ENCODE assay signal across 13 mouse cellular contexts in genomic region chr10:61605381-61605780, GRCm38 (mm10). TPM values are rescaled to one million over a fixed set of nuclear protein-coding genes. Genes with fewer than 3 reads are reported as not detected.
DNase-seq lines count a peak whose midpoint lies in the region; ATAC-seq and TF ChIP-seq lines count a peak whose summit lies in the region.
"Not testable (repeated sequence)": the region's sequence is repeated elsewhere in the genome, so short reads cannot be mapped to it uniquely, and the experiment has no call there.
"Had no signal": no experiment of that assay in that cellular context is flagged by ENCODE, and none has a peak within 500 bp of the region (broad histone marks: within the 10 kb centered on the region; RNA-seq: fewer than 3 reads in every experiment).

No protein-coding gene starts in this region.

- H3K36me3 ChIP-seq in intestine, embryonic 16.5 days (ENCODE audit: control insufficient read depth, insufficient read depth, low read length); liver, adult 2 months (ENCODE audit: control insufficient read depth, insufficient read depth, low read length); midbrain, embryonic 11.5 days (ENCODE audit: control insufficient read depth, insufficient read depth, low read length): not testable (repeated sequence)

- peak; percentile 14; the same call in 1 of the 2 replicates for ATAC-seq in intestine, embryonic 16.5 days
- ATAC-seq in midbrain, embryonic 11.5 days (ENCODE audit: low FRiP score), result not testable (repeated sequence)

- DNase-seq in ES-CJ7 (ENCODE audit: low read depth, low spot score) (peak; percentile 35), NIH3T3 (ENCODE audit: low read depth) (peak; percentile 26), R1 (ENCODE audit: low read depth, low spot score) (peak; percentile 37), ZHBTc4 (ENCODE audit: low read depth, low spot score) (peak; percentile 57)
- DNase-seq in liver, adult 2 months (ENCODE audit: extremely low read depth, low read depth, low spot score), result peak; percentile 60
- DNase-seq in midbrain, embryonic 11.5 days (ENCODE audit: low spot score, missing footprints), result peak; percentile 64

- not testable (repeated sequence) for H3K27ac ChIP-seq in intestine, embryonic 16.5 days (ENCODE audit: low read length); liver, adult 2 months (replicated peaks; ENCODE audit: insufficient read depth, low read depth, low read length); midbrain, embryonic 11.5 days (ENCODE audit: low read depth, low read length)

- WGBS in intestine, embryonic 16.5 days, result 66% methylated on average over 11 of the region's 11 CpGs
- 39% methylated on average over 11 of the region's 11 CpGs for WGBS in liver, adult 2 months
- 72% methylated on average over 11 of the region's 11 CpGs for WGBS in midbrain, embryonic 11.5 days

- TF ChIP-seq POLR2A in liver, adult 2 months (IDR thresholded peaks at IDR 0.05; ENCODE audit: extremely low read depth, insufficient read depth, low read length), result not testable (repeated sequence)

- not testable (repeated sequence) for H3K4me1 ChIP-seq in intestine, embryonic 16.5 days (ENCODE audit: control insufficient read depth, insufficient read depth, low read length); liver, adult 2 months (ENCODE audit: control insufficient read depth, insufficient read depth, low read length); midbrain, embryonic 11.5 days (ENCODE audit: control insufficient read depth, insufficient read depth, low read length)

- not testable (repeated sequence) for H3K79me2 ChIP-seq in liver, adult 2 months (ENCODE audit: control insufficient read depth, insufficient read depth, low read length)

- not testable (repeated sequence) for H3K9me3 ChIP-seq in intestine, embryonic 16.5 days (ENCODE audit: control insufficient read depth, low read length); midbrain, embryonic 11.5 days (ENCODE audit: control insufficient read depth, low read length)

- not testable (repeated sequence) for H3K27me3 ChIP-seq in intestine, embryonic 16.5 days (replicated peaks; ENCODE audit: control insufficient read depth, insufficient read depth, low read length); liver, adult 2 months (ENCODE audit: control insufficient read depth, insufficient read depth, low read length); midbrain, embryonic 11.5 days (ENCODE audit: control insufficient read depth, insufficient read depth, low read length)

- not testable (repeated sequence) for H3K4me2 ChIP-seq in intestine, embryonic 16.5 days (ENCODE audit: low read depth, low read length); midbrain, embryonic 11.5 days

- not testable (repeated sequence) for TF ChIP-seq CTCF in liver, adult 2 months (IDR thresholded peaks at IDR 0.05; ENCODE audit: low read depth, low read length)

- H3K9ac ChIP-seq in intestine, embryonic 16.5 days (ENCODE audit: low read depth, low read length); liver, adult 2 months (ENCODE audit: low read depth, low read length); midbrain, embryonic 11.5 days (ENCODE audit: low read length): not testable (repeated sequence)

- H3K4me3 ChIP-seq in intestine, embryonic 16.5 days (ENCODE audit: low read length); liver, adult 2 months (ENCODE audit: insufficient read depth, low read depth, low read length); midbrain, embryonic 11.5 days (ENCODE audit: low read depth, low read length): not testable (repeated sequence)

RNA-seq across cellular contexts. Expression of gene Npffr1, which starts 10.1 kb away (rescaled TPM):
- 0.05 and 0.16 TPM in 2 replicates for polyA plus RNA-seq in intestine, embryonic 16.5 days (2015; fragmentation: Nextera tagmentation; extraction: Ambion mirVana)
- total RNA-seq in liver, adult 2 months (2014; rRNA removed), result not detected in 2 replicates
- not detected in 2 replicates for polyA plus RNA-seq in liver, adult 2 months (2012; rRNA removed)
- polyA plus RNA-seq in midbrain, embryonic 11.5 days (2014; fragmentation: Nextera tagmentation; extraction: Ambion mirVana), result 0.06 TPM in 1 of 2 replicates, not detected in the other
- total RNA-seq: CH12.LX, MEL had no signal
- polyA plus RNA-seq: activated CD4-positive, CD25-positive, alpha-beta regulatory T cell, adult 4 months; C2C12; CD4-positive, CD25-positive, alpha-beta regulatory T cell, adult 4 months; G1E had no signal

RNA-seq across cellular contexts. Expression of gene Ppa1, which starts 43.0 kb away (rescaled TPM):
- 199 and 233 TPM in 2 replicates for polyA plus RNA-seq in intestine, embryonic 16.5 days (2015; fragmentation: Nextera tagmentation; extraction: Ambion mirVana)
- total RNA-seq in liver, adult 2 months (2014; rRNA removed), result 279 and 331 TPM in 2 replicates
- polyA plus RNA-seq in liver, adult 2 months (2012; rRNA removed), result 92.3 and 126 TPM in 2 replicates
- polyA plus RNA-seq in midbrain, embryonic 11.5 days (2014; fragmentation: Nextera tagmentation; extraction: Ambion mirVana), result 323 and 335 TPM in 2 replicates
